ENCODE assay signal across 26 mouse cellular contexts in the genomic region with DNA sequence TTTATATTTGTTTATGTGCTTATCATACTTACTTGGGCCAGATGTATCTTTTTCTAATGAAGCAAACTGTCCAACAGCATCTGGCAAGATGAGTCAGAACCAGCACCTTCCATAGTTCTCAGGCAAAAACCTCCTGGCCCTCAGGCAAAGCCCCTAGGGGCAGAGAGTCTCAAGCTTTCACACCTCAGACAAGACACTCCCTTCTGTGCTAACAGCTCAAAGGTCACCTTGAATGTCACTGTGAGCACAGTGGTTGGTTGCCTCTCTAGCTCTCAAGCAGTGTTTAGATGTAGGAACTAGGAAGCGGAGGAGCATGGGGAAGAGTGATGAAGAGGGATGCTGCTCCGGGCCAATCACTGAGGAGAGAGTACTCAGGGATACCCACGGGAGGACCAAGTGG.
"Had no signal": no experiment of that assay in that cellular context is flagged by ENCODE, and none has a peak within 500 bp of the region (broad histone marks: within the 10 kb centered on the region; RNA-seq: fewer than 3 reads in every experiment).

No protein-coding gene starts in this region.

- H3K9me3 ChIP-seq: heart, embryonic 10.5 days; heart, embryonic 12.5 days; hindbrain, embryonic 10.5 days; hindbrain, embryonic 12.5 days; limb, embryonic 13.5 days; limb, embryonic 15.5 days; liver, embryonic 12.5 days had no signal

- H3K4me1 ChIP-seq: heart, embryonic 10.5 days; heart, embryonic 12.5 days; hindbrain, embryonic 10.5 days; hindbrain, embryonic 12.5 days; limb, embryonic 13.5 days; limb, embryonic 15.5 days; liver, embryonic 12.5 days had no signal

- H3K4me3 ChIP-seq: gastrocnemius, adult 2 months; heart, embryonic 10.5 days; heart, embryonic 12.5 days; hindbrain, embryonic 10.5 days; hindbrain, embryonic 12.5 days; layer of hippocampus, adult 2 months; left cerebral cortex, adult 2 months; limb, embryonic 13.5 days; limb, embryonic 15.5 days; liver, embryonic 12.5 days had no signal

- H3K36me3 ChIP-seq: heart, embryonic 10.5 days; heart, embryonic 12.5 days; hindbrain, embryonic 10.5 days; hindbrain, embryonic 12.5 days; limb, embryonic 13.5 days; limb, embryonic 15.5 days; liver, embryonic 12.5 days had no signal

- H3K27me3 ChIP-seq: heart, embryonic 12.5 days; hindbrain, embryonic 12.5 days; limb, embryonic 13.5 days; limb, embryonic 15.5 days; liver, embryonic 12.5 days had no signal

- H3K9ac ChIP-seq: heart, embryonic 12.5 days; hindbrain, embryonic 12.5 days; hindbrain, embryonic 14.5 days; limb, embryonic 13.5 days; limb, embryonic 15.5 days; liver, embryonic 12.5 days; liver, embryonic 14.5 days had no signal

- ATAC-seq: hindbrain, embryonic 16.5 days; inflammation-experienced regulatory T-cells, adult 6 months; intestine, embryonic 16.5 days; liver, embryonic 12.5 days had no signal

- H3K27ac ChIP-seq: gastrocnemius, adult 2 months; heart, embryonic 10.5 days; hindbrain, embryonic 10.5 days; hindbrain, embryonic 12.5 days; hindbrain, embryonic 14.5 days; layer of hippocampus, adult 2 months; left cerebral cortex, adult 2 months; limb, embryonic 13.5 days; limb, embryonic 15.5 days; liver, embryonic 12.5 days; liver, embryonic 14.5 days had no signal

- H3K4me2 ChIP-seq: heart, embryonic 12.5 days; hindbrain, embryonic 12.5 days; hindbrain, embryonic 14.5 days; limb, embryonic 13.5 days; limb, embryonic 15.5 days; liver, embryonic 12.5 days had no signal

- DNase-seq: gastrocnemius, adult 2 months; gastrocnemius, postnatal 10 days; gastrocnemius, postnatal 25 days; heart, adult 18-20 months; heart, postnatal 10 days; heart, postnatal 4 days; kidney, adult 18-20 months; kidney, adult 8-10 months; kidney, postnatal 10 days; kidney, postnatal 25 days; kidney, postnatal 4 days; left cerebral cortex, postnatal 4 days had no signal
